Mouse (Mus musculus): ENCODE measurements around the gene Paqr7.

- TF ChIP-seq CTCF (IDR thresholded peaks at IDR 0.05; ENCODE audit: borderline replicate concordance, control insufficient read depth, extremely low read depth, insufficient read depth, low read length, poor library complexity) (no peak), POLR2A (IDR thresholded peaks at IDR 0.05; ENCODE audit: control insufficient read depth, extremely low read depth, insufficient read depth, low read length, poor library complexity) (no peak)
Observed at GRCm38 (mm10) chr4:134526220-134526619, 29.7 kb downstream of the Paqr7 start.
